Mouse (Mus musculus) liver, embryonic 14.5 days (tissue): ENCODE data around the gene Cysltr2.

Experiments used
- CTCF ChIP-seq: IDR thresholded peaks from 2 replicates; pipeline ENCODE4 v1.5.1; 2016; ENCODE audit warnings: antibody characterized with exemption, low read depth, control low read depth
- EP300 ChIP-seq: IDR thresholded peaks from 2 replicates; pipeline ENCODE4 v1.6.1; 2016; ENCODE audit warnings: antibody characterized with exemption, low read depth

GRCm38 (mm10) chr14:72985113-72985512, 63.8 kb downstream of the Cysltr2 start:
- TF ChIP-seq EP300, result no peak
- no peak for TF ChIP-seq CTCF
